Mouse (Mus musculus) liver, embryonic 14.5 days (tissue): ENCODE measurements around the gene Ptpra. TPM values are rescaled to one million over a fixed set of nuclear protein-coding genes. Genes with fewer than 3 reads are reported as not detected.
"Not testable (repeated sequence)": the region's sequence is repeated elsewhere in the genome, so short reads cannot be mapped to it uniquely, and the experiment has no call there.

ENCODE experiments used
- ATAC-seq: fragments of 200-750 bp; cut with Nextera tagmentation; 2 replicates; pipeline ENCODE4 v1.8.0; 2017; ENCODE audit warnings: moderate number of reproducible peaks, mild to moderate bottlenecking, moderate library complexity; ENCODE audit not compliant: insufficient read depth
- DNase-seq, 3 experiments: peaks; one replicate each; pipeline ENCODE4 v3.0.0-alpha.2; 2012 to 2013; ENCODE audit warnings: low read depth in 3 of 3, low spot score in 3 of 3
- H3K27ac ChIP-seq: fragments of 300-500 bp; sonication (generic); 2 replicates; pipeline ENCODE4 v1.5.1; 2014; ENCODE audit warnings: moderate library complexity, mild to moderate bottlenecking, control low read depth, inconsistent platforms
- H3K27me3 ChIP-seq: fragments of 300-500 bp; sonication (generic); 2 replicates; pipeline ENCODE4 v1.6.1; 2014; ENCODE audit warnings: mild to moderate bottlenecking, low read length, moderate library complexity; ENCODE audit not compliant: control insufficient read depth, insufficient read depth
- H3K36me3 ChIP-seq: fragments of 300-500 bp; sonication (generic); replicated peaks from 2 replicates; pipeline ENCODE4 v1.6.1; 2014; ENCODE audit warnings: low read depth; ENCODE audit not compliant: control insufficient read depth, insufficient read depth
- H3K4me1 ChIP-seq, 2 experiments: fragments of 200-500 bp in 1 of 2; fragments of 300-500 bp in 1 of 2; sonication (generic) in 1 of 2; replicated peaks; 2 replicates each; pipeline ENCODE4 v1.6.1; 2012 to 2014; ENCODE audit warnings: antibody characterized with exemption in 1 of 2, inconsistent platforms in 1 of 2, low read length in 1 of 2; ENCODE audit not compliant: control insufficient read depth in 2 of 2, insufficient read depth in 2 of 2
- H3K4me2 ChIP-seq: fragments of 300-500 bp; sonication (generic); 2 replicates; pipeline ENCODE4 v1.6.1; 2014; ENCODE audit warnings: low read depth, mild to moderate bottlenecking, control low read depth, moderate library complexity
- H3K4me3 ChIP-seq, 2 experiments: fragments of 200-500 bp in 1 of 2; fragments of 300-500 bp in 1 of 2; sonication (generic) in 1 of 2; 2 replicates each; pipeline ENCODE4 v1.5.1; 2012 to 2014; ENCODE audit warnings: low read depth in 2 of 2, low read length in 2 of 2, mild to moderate bottlenecking in 2 of 2, control low read depth in 1 of 2, inconsistent platforms in 1 of 2, moderate library complexity in 1 of 2; ENCODE audit not compliant: insufficient read depth in 1 of 2
- H3K9ac ChIP-seq: fragments of 300-500 bp; sonication (generic); replicated peaks from 2 replicates; pipeline ENCODE4 v1.6.1; 2014; ENCODE audit warnings: mild to moderate bottlenecking, control low read depth, moderate library complexity
- H3K9me3 ChIP-seq: fragments of 300-500 bp; sonication (generic); 2 replicates; pipeline ENCODE4 v1.6.1; 2016; ENCODE audit warnings: low read length, mixed read lengths; ENCODE audit not compliant: control insufficient read depth
- CTCF ChIP-seq: IDR thresholded peaks from 2 replicates; pipeline ENCODE4 v1.5.1; 2016; ENCODE audit warnings: antibody characterized with exemption, low read depth, control low read depth
- EP300 ChIP-seq: IDR thresholded peaks from 2 replicates; pipeline ENCODE4 v1.6.1; 2016; ENCODE audit warnings: antibody characterized with exemption, low read depth
- WGBS: fragments of 180-500 bp; shearing (Covaris S2); extraction: QIAGEN DNeasy Blood & Tissue Kit; methylation state at CpG from one replicate; pipeline ENCODE4 v1.1.7; 2014; ENCODE audit not compliant: insufficient replicate concordance; 5-methylcytosine and 5-hydroxymethylcytosine counted together
- polyA plus RNA-seq, 2 experiments: library from polyadenylated mRNA; depleted of rRNA in 1 of 2; stranded (reverse) in 1 of 2; unstranded in 1 of 2; fragments of >200 nt; fragmentation: Nextera tagmentation in 1 of 2; extraction: Ambion mirVana in 1 of 2; gene quantifications; 2 replicates each; pipeline versions ENCODE4 v1.2.1 to v1.2.3; 2012 to 2014

The Ptpra gene
- polyA plus RNA-seq, 2 experiments = 19.3 to 29.6 TPM

DNA sequence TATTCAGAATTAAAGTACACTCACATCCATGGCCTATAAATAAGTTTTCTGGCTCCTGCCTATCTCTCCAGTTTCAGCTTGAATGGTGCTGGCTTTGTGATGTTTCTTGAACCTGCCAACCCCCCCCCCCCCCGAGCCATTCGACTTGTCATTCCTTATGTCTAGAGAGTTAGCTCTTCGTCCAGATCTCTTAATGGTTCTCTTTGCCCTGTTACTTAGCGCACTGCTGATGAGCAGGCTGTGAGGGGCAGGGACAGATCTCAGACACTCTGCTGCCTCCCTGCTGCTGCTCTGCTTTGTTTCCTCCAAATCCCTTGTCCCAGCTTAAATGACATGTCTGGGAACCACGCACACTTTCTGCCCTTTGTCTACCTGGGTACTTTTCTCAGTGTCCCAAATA is 65.7 kb downstream of the Ptpra start:
- no peak overlapping the region for H3K27ac ChIP-seq
- H3K27me3 ChIP-seq = no peaks in the 10 kb centered on the region
- 74% methylated on average over 5 of the region's 5 CpGs for WGBS
- H3K9ac ChIP-seq = no peak overlapping the region
- no peak overlapping the region for H3K4me2 ChIP-seq
- ATAC-seq (no peak), DNase-seq (no peak)
- H3K4me3 ChIP-seq = no peak overlapping the region
- no peaks in the 10 kb centered on the region for H3K4me1 ChIP-seq
- H3K36me3 ChIP-seq = peaks cover 9% of the 10 kb centered on the region
- H3K9me3 ChIP-seq = no peaks in the 10 kb centered on the region
- TF ChIP-seq CTCF (no peak), EP300 (no peak)

DNA sequence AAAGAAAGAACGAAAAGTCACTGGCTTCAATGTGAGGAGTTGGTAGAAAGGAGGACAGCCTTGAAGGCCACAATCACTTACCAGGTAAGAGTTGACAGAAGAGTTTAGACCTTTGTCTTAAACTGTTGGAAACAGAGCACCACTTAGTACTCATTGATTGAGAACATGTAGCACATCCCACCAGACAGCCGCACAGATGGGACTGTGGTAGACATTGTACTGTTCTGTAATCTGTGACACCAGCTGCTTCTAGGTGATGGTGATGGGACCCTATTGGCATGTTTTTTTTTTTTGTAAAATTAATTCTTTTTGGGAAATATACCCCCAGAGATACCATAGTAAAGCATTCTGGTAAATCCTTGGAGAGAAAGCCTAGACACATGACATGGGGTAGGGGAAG is 71.8 kb downstream of the Ptpra start:
- no peak for TF ChIP-seq EP300
- no peak overlapping the region for H3K4me3 ChIP-seq
- H3K9me3 ChIP-seq = no peaks in the 10 kb centered on the region
- H3K9ac ChIP-seq = no peak overlapping the region
- no peak overlapping the region for H3K27ac ChIP-seq
- ATAC-seq (no peak), DNase-seq (no peak)
- H3K4me1 ChIP-seq = no peaks in the 10 kb centered on the region
- H3K4me2 ChIP-seq = no peak overlapping the region
- H3K36me3 ChIP-seq = peaks cover 9% of the 10 kb centered on the region
- WGBS = 85% methylated on average over 2 of the region's 2 CpGs
- H3K27me3 ChIP-seq = no peaks in the 10 kb centered on the region

GRCm38 (mm10) chr2:130525480-130525879 is 75.4 kb downstream of the Ptpra start:
- H3K9me3 ChIP-seq, ATAC-seq, H3K9ac ChIP-seq, H3K27me3 ChIP-seq, H3K36me3 ChIP-seq, H3K4me1 ChIP-seq, H3K27ac ChIP-seq, DNase-seq, H3K4me2 ChIP-seq, H3K4me3 ChIP-seq: not testable (repeated sequence)
- WGBS = 83% methylated on average over 3 of the region's 4 CpGs

DNA sequence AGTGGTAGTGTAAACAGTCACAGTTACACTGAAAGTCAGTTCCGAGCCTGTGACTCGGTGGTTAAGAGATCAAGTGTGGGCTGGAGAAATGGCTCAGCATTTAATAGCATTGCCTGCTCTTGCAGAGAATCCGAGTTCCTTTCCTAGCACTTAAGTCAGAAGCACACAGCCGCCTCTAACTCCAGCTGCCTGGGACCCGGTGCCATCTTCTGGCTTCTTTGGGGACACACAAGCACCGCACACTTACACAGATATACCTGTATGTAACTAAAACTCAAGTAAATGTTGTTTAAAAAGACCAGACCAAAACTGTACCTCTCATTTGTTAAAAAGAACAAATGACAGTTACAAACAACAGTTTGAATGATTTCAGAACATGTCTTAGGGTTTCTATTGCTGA is 78.4 kb downstream of the Ptpra start:
- Histone ChIP-seq H3K4me3 (no peak overlapping the region), H3K4me1 (no peaks in the 10 kb centered on the region), H3K4me2 (no peak overlapping the region), H3K9me3 (no peaks in the 10 kb centered on the region), H3K36me3 (peaks cover 2% of the 10 kb centered on the region), H3K27ac (no peak overlapping the region), H3K27me3 (no peaks in the 10 kb centered on the region), H3K9ac (no peak overlapping the region)
- DNase-seq (no peak), ATAC-seq (no peak)
- no peak for TF ChIP-seq CTCF
- TF ChIP-seq EP300 = no peak
- 84% methylated on average over 6 of the region's 6 CpGs for WGBS

DNA sequence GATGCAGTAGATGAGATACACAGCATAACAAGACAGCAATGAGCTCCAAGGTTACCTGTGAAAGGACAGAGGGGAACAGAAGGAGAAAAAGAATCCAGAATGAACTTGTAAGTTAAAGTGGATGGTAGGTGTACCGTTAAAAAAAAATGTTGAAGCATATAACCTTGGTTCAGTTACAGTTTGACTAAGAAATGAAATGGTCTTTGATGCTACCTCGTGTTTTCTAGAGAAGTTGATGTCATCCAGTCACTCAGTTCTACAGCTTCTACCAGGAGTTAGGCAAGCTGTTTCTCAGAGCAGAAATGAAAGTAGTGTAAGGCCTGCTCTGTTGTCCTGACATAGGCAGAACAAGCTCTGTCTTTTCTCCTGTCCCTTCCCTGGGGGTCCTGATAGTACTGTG is 79.2 kb downstream of the Ptpra start:
- peaks cover 2% of the 10 kb centered on the region for H3K36me3 ChIP-seq
- H3K9me3 ChIP-seq = no peaks in the 10 kb centered on the region
- no peak for ATAC-seq
- H3K4me2 ChIP-seq = no peak overlapping the region
- TF ChIP-seq EP300 (no peak), CTCF (no peak)
- no peaks in the 10 kb centered on the region for H3K27me3 ChIP-seq
- 70% methylated on average over 2 of the region's 2 CpGs for WGBS
- no peaks in the 10 kb centered on the region for H3K4me1 ChIP-seq
- no peak overlapping the region for H3K27ac ChIP-seq
- no peak overlapping the region for H3K9ac ChIP-seq
- DNase-seq = no peak
- H3K4me3 ChIP-seq = no peak overlapping the region

- H3K27ac ChIP-seq = no peak overlapping the region
- no peak for ATAC-seq
- 81% methylated on average over 7 of the region's 7 CpGs for WGBS
- no peaks in the 10 kb centered on the region for H3K9me3 ChIP-seq
- no peak overlapping the region for H3K4me3 ChIP-seq
- no peak overlapping the region for H3K4me2 ChIP-seq
- peaks cover 2% of the 10 kb centered on the region; the same call in 1 of the 2 replicates for H3K36me3 ChIP-seq
- no peak overlapping the region for H3K9ac ChIP-seq
- no peak for DNase-seq
- H3K27me3 ChIP-seq = no peaks in the 10 kb centered on the region
- no peaks in the 10 kb centered on the region for H3K4me1 ChIP-seq
- TF ChIP-seq CTCF = no peak
- no peak for TF ChIP-seq EP300
These were observed 79.8 kb downstream of the Ptpra start for GRCm38 (mm10) chr2:130529925-130530324.
